Mouse (Mus musculus): ENCODE measurements around the gene Bzw1.

DNA sequence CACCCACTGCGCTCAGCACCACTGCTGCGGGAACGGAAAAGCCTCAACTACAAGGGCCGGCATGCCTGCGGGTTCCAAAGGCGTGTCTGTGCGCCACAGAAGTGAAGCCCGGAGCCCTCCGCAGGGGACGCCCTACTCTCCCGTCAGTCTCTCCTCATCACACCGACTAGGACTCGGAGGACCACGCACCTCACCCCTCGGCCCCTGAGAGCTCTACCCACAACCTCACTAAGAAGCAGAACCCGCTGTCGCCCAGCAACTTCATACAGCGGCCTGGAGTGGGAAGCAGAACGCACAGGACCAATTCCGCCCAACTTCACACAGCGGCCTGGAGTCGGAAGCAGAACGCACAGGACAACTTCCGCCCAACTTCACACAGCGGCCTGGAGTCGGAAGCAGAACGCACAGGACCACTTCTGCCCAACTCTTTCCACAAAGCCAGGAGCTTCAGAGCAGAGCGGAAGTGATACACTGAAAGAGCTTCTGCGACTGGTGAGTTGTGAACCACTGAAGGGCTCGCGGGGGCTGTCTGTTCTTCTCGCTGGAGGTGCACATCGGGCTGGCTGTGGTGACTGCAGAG, 52.5 kb downstream of the Bzw1 start, which contains the start of the genes Nif3l1 and Ppil3:
- TF ChIP-seq CTCF (IDR thresholded peaks at IDR 0.05; ENCODE audit: low read depth, low read length) = no peak
- TF ChIP-seq POLR2A (IDR thresholded peaks at IDR 0.05; ENCODE audit: insufficient read depth, low read length) = peak; percentile 45
- TF ChIP-seq EP300 (IDR thresholded peaks at IDR 0.05; ENCODE audit: insufficient read depth, low read depth, low read length) = no peak
